Mouse (Mus musculus): ENCODE results near the gene Hip1r.
A peak's percentile ranks its signal among the peaks of the same experiment; 100 is the strongest.

Hip1r gene

GRCm38 (mm10) chr5:123973299-123974178, at the start of gene Hip1r:
TSS of gene Hip1r (plus strand) at chr5:123973628.
- peak; percentile 78 for DNase-seq (ENCODE audit: extremely low spot score)

DNA sequence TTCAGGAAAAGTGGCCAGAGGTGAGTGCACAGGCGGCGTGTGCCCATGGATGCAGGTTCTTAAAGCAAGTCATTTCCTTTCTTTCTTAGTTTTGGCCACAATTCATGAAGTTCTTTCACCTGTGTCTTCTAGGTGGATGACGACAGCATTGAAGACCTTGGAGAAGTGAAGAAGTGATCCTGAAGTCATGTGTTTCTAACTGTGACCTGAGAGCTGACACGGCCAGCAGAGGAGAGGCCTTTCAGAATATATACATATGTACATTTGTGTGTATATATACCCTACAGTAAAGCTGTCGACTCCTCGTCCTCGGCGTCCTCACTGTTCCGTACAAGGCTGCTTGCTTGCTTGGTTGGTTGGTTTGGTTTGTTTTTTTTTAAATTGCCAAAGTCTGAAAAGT, 46.3 kb upstream of the Hip1r start, which contains the start of gene Gm43518:
TSS of gene Gm43518 (plus strand) at position 301 of the 400 bp plus-strand sequence.
- DNase-seq (ENCODE audit: extremely low spot score) = no peak

- DNase-seq (ENCODE audit: extremely low spot score) = peak; percentile 91
Observed at GRCm38 (mm10) chr5:123930508-123930989, 42.9 kb upstream of the Hip1r start, which contains the start of gene Ccdc62. TSS of gene Ccdc62 (plus strand) at chr5:123930679.

DNA sequence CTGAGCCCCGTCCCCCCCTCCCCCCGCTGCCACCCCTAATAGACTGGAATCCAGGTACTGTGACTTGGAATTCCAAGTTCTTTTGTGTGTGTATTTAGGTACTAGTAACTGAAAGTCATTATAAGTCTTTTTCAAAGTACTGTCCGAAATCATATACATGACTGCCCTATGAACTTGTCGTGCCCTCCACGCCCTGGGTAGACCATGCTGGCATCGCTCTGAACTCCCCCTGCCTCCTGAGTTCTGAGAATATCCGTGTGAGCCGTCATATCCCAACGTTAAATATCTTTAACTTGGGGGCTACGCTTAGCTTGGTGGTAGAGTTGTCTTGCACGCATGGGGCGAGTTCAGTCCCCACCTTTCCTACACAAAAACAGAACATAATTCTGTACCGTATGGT, 42.3 kb upstream of the Hip1r start:
- no peak for DNase-seq (ENCODE audit: extremely low spot score)

- no peak for DNase-seq (ENCODE audit: extremely low spot score)
Observed at GRCm38 (mm10) chr5:123932927-123933326, 40.5 kb upstream of the Hip1r start.

- no peak for DNase-seq (ENCODE audit: extremely low spot score)
Observed at GRCm38 (mm10) chr5:123933556-123933955, 39.9 kb upstream of the Hip1r start.

DNA sequence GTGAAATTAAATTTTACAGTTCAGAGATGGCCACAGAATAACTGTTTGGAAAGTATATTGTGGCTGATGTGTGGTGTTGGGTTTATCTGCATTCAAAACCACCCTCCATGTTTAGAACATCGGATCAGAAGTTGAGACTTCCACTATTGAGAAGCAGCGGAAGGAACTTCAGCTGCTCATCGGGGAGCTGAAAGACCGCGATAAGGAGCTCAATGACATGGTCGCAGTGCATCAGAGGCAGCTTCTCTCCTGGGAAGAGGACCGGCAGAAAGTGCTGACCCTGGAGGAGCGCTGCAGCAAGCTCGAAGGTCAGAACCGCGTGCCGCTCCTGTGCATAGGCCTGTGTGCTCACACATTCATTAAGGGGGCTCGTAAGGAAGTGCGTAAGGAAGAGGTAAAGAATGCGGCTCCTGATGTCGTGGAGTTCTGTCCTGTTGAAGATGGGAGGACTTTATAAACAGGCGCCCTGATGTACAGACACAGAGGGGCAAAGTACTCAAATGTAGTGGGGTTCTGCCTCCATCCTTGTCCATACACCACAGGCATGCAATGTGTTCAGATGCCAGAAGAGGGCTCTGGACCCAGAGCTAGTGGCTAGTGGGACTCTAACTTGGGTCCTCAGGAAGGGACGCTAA, 39.4 kb upstream of the Hip1r start:
- peak; percentile 55 for DNase-seq (ENCODE audit: extremely low spot score)

DNA sequence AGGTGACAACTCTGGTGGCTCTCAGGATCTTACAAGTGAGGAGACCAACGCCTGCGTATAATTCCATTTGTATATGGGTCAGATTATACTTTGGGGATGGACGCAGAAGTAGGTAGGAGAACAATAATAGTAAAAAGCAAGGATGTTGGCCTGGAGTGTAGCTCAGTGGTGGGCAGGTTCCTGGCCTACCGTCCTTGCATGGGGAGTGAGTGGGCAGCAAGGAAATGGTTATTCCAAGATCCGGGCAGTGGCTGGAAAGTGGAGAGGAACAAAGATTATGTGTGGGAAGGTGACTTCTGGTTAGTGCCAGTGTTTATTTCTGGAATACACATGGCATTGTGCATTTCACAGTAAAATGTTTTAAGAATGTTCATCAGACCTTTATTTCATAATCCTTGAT, 37.5 kb upstream of the Hip1r start:
- DNase-seq (ENCODE audit: extremely low spot score) = no peak

GRCm38 (mm10) chr5:123938479-123938878, 34.9 kb upstream of the Hip1r start:
- no peak for DNase-seq (ENCODE audit: extremely low spot score)

DNA sequence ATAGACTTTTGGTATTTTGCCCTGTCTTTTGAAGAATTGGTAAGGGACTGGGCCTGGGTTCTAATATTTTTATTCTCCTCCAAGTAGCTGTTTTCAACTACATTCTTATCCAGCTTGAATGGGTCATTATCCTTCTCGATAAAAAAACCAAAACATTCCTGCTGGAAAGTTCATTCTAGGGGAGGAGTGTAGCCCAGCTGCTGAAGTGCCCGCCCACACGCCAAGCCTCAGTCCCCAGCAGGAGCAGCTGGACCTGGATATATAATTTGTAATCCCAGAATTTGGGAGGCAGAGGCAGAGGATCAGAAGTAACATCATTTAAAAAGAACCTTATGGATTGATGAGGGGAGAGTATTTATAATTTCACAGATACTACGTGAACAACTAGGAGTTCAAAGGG, 26.9 kb upstream of the Hip1r start:
- DNase-seq (ENCODE audit: extremely low spot score) = no peak

DNA sequence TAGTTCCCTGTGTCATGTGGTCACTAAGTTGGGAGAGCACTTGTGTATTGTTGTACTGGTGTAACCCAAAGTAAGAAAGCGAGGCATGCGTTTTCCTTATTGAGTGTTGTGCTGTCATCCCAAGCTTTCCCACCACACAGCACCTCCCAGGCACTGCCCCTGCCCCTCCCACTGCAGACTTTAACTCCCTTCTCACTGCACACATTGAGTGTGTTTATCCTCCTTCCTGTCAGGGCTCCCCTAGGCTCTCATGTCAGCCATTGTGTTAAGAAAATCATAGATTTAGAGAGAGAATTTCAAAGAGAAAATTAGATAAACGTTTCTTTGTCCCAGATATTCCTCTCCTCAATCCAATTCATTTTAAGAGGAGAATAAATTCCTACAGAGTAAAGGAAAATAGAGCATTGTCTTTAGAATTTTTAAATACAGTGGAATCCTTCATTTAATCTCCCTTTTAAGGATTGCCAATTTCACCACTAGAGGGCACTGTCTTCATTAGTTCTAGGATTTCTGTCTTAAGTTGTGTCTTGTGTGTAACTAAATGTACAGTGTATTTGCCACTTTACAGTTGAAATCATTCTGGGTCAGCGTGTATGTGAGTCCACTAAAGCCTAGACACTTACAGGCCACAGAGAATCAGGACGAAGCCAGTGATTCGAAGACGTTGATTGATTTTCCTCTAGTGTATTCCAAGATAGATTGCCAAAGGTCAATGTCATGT, 26.2 kb upstream of the Hip1r start:
- DNase-seq (ENCODE audit: extremely low spot score) = peak; percentile 45

- DNase-seq (ENCODE audit: extremely low spot score) = no peak
Observed at GRCm38 (mm10) chr5:123952365-123953045, 20.9 kb upstream of the Hip1r start.

- no peak for DNase-seq (ENCODE audit: extremely low spot score)
Observed at GRCm38 (mm10) chr5:123957213-123957612, 16.2 kb upstream of the Hip1r start.

DNA sequence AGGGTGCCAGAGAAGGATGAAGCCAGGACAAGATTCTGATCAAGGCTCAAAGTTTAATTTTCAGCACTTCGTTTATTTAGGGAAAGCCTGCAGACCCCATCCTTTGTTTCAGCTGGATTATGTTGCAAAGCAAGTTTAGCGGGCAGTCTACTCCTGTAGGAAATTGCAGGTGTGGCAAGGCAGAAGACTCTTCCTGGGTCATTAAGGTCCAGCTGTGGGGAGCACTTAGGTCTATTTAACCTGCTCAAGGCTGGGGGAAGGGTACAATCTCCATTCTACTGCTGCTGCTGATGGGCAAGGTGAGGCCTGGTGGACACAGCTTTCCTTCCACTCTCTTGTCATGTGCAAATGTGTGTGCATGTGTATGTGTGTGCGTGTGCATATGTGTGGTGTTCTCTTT, 14.4 kb upstream of the Hip1r start:
- DNase-seq (ENCODE audit: extremely low spot score) = no peak

GRCm38 (mm10) chr5:123960129-123960528, 13.3 kb upstream of the Hip1r start:
- no peak for DNase-seq (ENCODE audit: extremely low spot score)

GRCm38 (mm10) chr5:123961046-123961445, 12.4 kb upstream of the Hip1r start:
- DNase-seq (ENCODE audit: extremely low spot score) = no peak

DNA sequence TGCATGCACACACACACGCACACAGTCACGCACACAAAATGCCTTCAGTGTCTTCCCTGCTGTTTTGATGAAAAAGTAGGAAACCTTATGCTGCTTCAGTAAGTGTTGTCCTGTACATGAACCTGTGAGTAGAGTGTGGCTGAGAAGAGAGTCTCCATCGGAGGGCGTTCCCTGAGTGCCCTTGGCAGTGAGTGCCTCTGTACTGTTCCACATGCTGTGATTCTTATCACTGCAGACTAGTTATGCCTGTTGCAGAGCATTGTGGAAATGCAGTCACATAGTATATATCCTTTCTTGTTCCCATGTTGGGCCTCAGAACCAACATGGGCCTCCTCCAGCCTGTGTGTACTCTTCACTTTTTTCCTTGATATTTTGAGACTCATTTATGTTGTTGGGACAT, 9.2 kb upstream of the Hip1r start:
- no peak for DNase-seq (ENCODE audit: extremely low spot score)

DNA sequence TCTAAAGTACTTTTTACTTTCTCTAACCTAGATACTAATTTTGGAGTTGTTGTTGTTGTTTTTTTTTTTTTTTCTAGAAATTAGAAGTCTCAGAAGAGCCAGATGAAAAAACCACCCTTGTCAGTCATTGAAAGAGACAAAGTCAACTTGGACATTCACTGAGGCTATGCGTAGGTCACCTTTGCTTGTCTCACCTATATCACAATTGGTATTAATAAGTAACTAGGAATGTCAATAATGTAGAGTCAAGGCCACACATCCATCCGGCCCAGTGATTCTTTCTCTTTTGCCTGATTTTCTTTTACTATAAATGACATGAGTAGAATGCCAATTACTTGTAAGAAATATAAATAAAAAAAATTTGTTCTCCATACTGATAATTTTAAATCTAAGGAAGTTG, 6.7 kb upstream of the Hip1r start:
- DNase-seq (ENCODE audit: extremely low spot score) = no peak

- DNase-seq (ENCODE audit: extremely low spot score) = no peak
Observed at GRCm38 (mm10) chr5:123968468-123968867, 5.0 kb upstream of the Hip1r start.

- no peak for DNase-seq (ENCODE audit: extremely low spot score)
Observed at GRCm38 (mm10) chr5:123969216-123969615, 4.2 kb upstream of the Hip1r start.

DNA sequence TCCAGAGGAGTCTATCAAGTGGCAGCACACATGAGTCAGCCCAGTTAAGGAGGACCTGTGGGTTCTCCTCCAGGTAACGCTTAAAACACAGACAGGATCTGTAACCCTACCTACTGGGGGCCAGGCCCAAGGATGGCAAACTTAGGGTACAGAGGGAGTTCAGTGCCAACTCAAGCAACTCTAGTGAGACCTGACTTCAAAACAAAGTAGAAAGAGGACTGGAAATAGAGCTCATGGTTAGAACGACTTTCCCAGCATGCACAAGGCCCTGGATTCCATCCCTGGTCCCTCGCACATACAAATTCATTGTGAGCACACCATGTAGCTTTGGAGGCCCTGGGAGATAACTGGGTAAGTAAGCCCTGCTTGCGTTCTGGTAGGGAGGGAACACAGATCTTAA, 2.9 kb upstream of the Hip1r start:
- no peak for DNase-seq (ENCODE audit: extremely low spot score)

DNA sequence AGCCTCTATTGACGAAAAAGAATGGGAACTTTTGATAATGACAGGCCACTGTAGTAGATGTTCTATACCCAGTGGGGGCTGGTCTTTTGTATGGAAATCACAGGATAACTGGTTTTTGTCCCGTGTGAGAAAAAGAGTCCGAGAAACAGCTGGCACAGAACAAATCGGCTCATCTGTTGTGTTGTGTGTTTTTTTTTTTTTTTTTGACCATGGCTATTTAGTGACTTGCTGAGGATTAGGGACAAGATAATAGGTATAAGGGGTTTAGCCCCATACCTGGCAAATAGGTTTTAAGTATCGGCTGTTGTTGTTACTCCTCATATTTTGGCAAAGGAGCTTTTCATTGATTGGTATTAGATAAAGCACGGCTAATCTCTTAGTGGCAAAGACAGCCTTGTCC, 975 bp upstream of the Hip1r start:
- no peak for DNase-seq (ENCODE audit: extremely low spot score)

Measured in embryo, embryonic 9.5 days (tissue).